Mouse (Mus musculus) splenic B cell, adult 2 months (primary cell): Measurements from ENCODE around the gene Aen.

ENCODE experiments used
- DNase-seq: peaks from one replicate; pipeline ENCODE4 v3.0.0-alpha.2; 2011; ENCODE audit warnings: low read depth, low spot score
- H3K27me3 ChIP-seq: 2 replicates; pipeline ENCODE4 v1.6.1; 2012; ENCODE audit warnings: mild to moderate bottlenecking, low read length, moderate library complexity, mixed read lengths; ENCODE audit not compliant: control insufficient read depth, poor library complexity, insufficient read depth, severe bottlenecking
- H3K36me3 ChIP-seq: 2 replicates; pipeline ENCODE4 v1.6.1; 2012; ENCODE audit warnings: mild to moderate bottlenecking, low read length, moderate library complexity, mixed read lengths; ENCODE audit not compliant: control insufficient read depth, poor library complexity, insufficient read depth, severe bottlenecking

Gene Aen

GRCm38 (mm10) chr7:78895653-78896333, at the start of gene Aen:
Aen (plus strand) TSS chr7:78895854.
- no peaks in the 10 kb centered on the region for H3K27me3 ChIP-seq
- peak; percentile 99 for DNase-seq
- no peaks in the 10 kb centered on the region for H3K36me3 ChIP-seq

DNA sequence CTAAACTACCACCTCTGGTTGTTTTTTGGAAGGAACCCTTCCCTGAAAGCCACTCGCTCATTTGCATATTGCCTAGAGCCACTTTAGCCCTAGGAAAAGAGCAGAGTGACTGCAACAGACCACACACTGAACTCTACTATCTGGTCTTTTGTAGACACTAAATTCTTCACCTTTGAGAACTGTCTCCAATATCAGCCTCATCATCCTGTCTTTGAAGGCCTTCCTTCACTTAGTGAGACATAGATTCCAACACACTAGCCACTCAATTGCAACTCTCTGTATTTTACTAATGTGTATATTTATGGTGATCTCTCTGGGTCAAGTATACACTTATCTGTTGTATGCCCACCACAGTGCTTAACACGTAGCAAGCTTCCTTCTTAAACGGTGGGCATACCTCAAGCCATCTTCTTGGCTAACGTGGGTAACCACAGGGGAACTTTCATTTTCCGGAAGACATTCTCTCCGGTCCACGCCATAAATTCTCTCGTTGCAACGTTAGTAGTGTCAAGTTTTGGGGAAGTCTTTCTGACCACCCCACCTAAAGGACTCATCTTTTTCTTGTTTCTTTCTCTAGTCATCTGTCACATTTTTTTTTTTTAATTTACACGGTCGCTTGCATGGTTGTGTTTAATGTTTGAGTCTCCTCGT, 49.5 kb upstream of the Aen start:
- peak; percentile 31 for DNase-seq
- Histone ChIP-seq H3K27me3 (no peaks in the 10 kb centered on the region), H3K36me3 (peaks cover 4% of the 10 kb centered on the region; the same call in 1 of the 2 replicates)

GRCm38 (mm10) chr7:78846737-78847434, 48.8 kb upstream of the Aen start, which contains the start of gene Det1:
Det1 (minus strand) TSS chr7:78847263.
- peak; percentile 94 for DNase-seq
- no peaks in the 10 kb centered on the region for H3K27me3 ChIP-seq
- H3K36me3 ChIP-seq: peaks cover 4% of the 10 kb centered on the region; the same call in 1 of the 2 replicates

- no peak for DNase-seq
These were observed 41.6 kb upstream of the Aen start for GRCm38 (mm10) chr7:78854051-78854450.

GRCm38 (mm10) chr7:78855044-78855655, 40.5 kb upstream of the Aen start:
- no peak for DNase-seq
- Histone ChIP-seq H3K36me3 (no peaks in the 10 kb centered on the region), H3K27me3 (no peaks in the 10 kb centered on the region)

More at GRCm38 (mm10) chr7:78854051-78854450, 41.6 kb upstream of the Aen start:
- Histone ChIP-seq H3K27me3 (no peaks in the 10 kb centered on the region), H3K36me3 (no peaks in the 10 kb centered on the region)

DNA sequence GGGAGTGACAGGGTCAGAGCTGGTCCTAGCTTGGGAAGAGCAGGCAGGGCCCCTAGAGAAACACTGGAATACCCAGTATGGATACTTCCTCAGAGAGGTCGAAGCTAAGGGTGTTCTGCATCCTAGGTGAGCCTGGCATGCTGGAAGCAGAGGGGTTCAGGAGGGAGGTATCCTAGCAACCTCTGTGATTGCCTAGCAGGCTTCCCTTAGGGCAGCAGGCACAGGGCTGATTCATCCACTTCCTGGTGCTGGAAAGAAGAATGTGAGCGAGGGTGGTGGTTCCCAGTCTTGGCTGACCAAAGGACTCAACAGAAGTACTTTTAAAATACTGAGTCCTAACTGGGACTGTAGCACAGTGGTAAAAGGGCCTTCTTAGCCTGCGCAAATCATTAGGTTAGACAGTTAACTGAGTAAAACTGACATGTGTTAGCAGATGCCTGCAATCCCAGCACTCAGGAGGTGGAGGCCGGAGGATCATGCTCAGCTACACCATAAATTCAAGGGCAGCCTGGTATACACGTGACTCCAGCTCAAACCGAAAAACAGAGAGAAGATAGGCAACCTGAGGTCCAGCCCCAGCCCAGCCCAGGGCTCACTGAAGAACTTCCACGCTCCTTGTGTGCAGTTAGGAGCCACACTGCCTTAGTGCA, 31.7 kb upstream of the Aen start:
- H3K36me3 ChIP-seq: no peaks in the 10 kb centered on the region
- DNase-seq: no peak
- no peaks in the 10 kb centered on the region for H3K27me3 ChIP-seq

DNA sequence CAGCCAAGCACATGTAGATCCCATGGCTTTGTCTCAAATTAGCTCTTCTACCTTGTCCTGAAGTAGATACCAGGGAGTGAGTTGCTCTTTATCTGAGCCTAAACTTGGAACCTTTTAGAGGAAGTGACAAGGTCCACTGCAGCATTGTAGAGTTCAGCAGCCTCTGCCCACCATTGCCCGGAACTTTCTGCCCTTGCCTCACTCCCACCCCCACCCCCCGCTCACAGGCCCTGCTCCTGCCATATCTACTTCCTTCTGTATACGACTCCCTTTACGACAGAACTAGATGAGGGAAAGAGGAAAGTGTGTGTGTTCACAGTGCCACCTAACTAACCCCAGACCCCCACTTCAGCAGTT, 31.2 kb upstream of the Aen start:
- DNase-seq: no peak
- H3K27me3 ChIP-seq: no peaks in the 10 kb centered on the region
- H3K36me3 ChIP-seq: no peaks in the 10 kb centered on the region

DNA sequence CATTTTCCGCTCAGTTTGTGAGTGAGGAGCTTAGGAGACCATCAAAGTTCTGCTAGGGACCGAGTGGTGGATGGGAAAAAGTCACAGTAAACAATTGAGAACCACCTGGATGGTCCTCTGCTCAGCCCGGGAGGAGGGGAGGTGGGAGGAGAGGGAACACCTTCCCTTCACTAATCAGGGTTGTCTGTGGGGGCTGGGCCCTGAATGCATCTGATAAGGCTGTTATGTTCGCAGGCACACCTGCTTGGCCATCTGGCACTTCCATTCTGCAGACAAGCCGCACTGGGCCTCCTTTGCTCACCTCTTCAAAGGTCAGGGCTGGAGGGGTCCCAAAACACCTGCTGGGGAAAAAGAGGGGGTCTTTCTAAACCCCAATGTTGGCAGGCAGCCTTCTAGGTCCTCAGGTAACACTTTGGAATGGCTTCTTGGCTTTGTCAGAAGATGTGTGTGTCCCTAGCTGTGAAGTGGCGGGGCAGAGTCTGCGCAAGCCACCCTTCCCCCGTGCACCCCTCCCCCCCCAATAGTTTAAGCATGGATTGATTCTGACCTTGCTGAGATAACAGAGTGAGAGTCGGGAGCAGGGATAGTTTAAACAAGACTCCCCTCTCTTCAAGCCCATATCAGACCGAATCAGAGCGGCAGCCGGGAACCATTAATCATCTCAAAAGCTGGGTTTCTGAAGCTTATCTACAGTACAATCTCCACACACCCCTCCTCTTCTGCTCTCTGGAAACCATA, 30.3 kb upstream of the Aen start:
- Histone ChIP-seq H3K27me3 (no peaks in the 10 kb centered on the region), H3K36me3 (no peaks in the 10 kb centered on the region)
- DNase-seq: no peak

- Histone ChIP-seq H3K36me3 (no peaks in the 10 kb centered on the region), H3K27me3 (no peaks in the 10 kb centered on the region)
- no peak for DNase-seq
These were observed 26.9 kb upstream of the Aen start for GRCm38 (mm10) chr7:78868731-78869130.

- DNase-seq: no peak
- no peaks in the 10 kb centered on the region for H3K36me3 ChIP-seq
These were observed 23.3 kb upstream of the Aen start for GRCm38 (mm10) chr7:78872366-78872765.

DNA sequence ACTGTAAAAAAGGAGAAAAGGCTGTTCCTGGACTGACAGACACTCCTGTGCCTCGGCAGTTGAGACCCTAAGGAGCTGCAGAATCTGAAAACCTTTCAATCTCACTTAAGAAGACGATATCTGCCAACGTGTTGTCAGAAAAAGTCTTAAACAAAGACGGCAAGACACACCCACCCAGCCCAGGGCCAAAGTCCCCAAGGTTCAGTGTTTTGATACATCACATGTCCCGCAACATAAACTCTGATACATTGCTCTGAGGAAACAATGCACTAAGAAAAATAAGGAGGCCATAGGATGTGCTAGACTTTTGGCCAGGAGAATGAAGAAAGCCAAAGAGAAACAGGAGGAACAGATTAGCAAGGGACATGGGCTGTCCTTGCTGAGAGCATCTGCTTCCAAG, 22.8 kb upstream of the Aen start:
- H3K27me3 ChIP-seq: no peaks in the 10 kb centered on the region
- H3K36me3 ChIP-seq: no peaks in the 10 kb centered on the region
- DNase-seq: no peak

More at GRCm38 (mm10) chr7:78872366-78872765, 23.3 kb upstream of the Aen start:
- H3K27me3 ChIP-seq: no peaks in the 10 kb centered on the region

- Histone ChIP-seq H3K27me3 (no peaks in the 10 kb centered on the region; the same call in 1 of the 2 replicates), H3K36me3 (no peaks in the 10 kb centered on the region)
- DNase-seq: no peak
These were observed 13.8 kb upstream of the Aen start for GRCm38 (mm10) chr7:78881607-78882468.

DNA sequence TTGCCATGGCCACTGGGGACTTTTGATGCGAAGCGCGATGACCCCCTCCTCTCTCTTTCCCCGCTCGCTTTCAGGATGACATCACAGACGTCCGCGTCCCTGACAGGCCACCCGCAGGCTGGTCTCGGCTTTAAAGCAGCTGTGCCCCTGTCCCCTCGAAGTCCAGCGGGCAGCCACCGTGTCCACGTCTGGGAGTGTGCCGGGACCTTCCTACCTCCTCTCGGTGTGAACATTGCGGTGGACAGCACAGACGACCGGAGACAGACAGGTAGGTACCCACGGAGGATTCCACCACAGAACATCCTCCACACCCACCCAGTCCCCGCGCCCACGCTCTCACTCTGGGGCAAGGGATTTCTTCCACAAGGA, 13.2 kb upstream of the Aen start:
- no peaks in the 10 kb centered on the region; the same call in 1 of the 2 replicates for H3K27me3 ChIP-seq
- DNase-seq: no peak

More for the DNA sequence above, 13.2 kb upstream of the Aen start:
- H3K36me3 ChIP-seq: no peaks in the 10 kb centered on the region
